Mouse (Mus musculus): ENCODE data around the gene 1700067K01Rik.

The 1700067K01Rik gene

DNA sequence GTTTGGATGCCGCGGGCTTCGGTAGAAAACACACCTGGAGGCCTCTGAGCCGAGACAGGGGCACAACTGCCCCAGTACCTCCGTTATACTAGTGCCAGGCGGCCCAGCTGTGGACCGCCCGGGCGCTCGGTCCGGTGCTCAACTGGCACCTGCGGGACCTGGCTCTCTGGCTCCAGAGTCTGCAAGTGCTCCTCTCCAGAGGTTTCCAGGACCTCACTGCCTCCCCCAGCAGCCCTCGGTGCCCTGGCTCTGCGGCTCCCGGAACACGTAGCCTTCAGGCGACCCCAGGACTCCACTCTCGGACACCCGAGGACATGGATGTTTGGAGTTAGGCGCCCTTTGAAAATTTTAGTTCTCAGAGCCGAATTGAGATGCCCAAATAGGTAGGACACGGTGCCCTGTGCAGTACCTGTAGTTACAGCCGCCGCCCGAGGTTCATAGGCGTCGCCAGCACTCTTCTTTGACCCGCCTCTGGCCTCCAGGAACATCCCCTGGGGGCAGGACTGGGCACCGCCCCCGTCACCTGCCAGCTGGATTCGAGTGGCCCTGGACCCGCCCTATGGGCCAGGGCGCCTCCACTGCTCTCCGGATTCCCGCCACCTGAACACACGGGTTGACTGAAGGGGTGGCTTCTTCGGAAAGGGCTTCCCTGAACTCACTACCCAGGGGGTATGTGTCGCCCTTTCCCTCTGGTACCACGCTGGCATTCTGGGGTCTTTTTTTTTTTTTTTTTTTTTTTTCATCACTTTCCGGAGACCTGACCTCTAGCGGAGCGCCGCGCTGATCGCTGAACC is 10.6 kb downstream of the 1700067K01Rik start, which contains the start of gene 2210011C24Rik:
2210011C24Rik (minus strand) TSS at position 467 of the 794 bp plus-strand sequence.
- peak; percentile 67 for DNase-seq (ENCODE audit: low read depth, low spot score)

DNA sequence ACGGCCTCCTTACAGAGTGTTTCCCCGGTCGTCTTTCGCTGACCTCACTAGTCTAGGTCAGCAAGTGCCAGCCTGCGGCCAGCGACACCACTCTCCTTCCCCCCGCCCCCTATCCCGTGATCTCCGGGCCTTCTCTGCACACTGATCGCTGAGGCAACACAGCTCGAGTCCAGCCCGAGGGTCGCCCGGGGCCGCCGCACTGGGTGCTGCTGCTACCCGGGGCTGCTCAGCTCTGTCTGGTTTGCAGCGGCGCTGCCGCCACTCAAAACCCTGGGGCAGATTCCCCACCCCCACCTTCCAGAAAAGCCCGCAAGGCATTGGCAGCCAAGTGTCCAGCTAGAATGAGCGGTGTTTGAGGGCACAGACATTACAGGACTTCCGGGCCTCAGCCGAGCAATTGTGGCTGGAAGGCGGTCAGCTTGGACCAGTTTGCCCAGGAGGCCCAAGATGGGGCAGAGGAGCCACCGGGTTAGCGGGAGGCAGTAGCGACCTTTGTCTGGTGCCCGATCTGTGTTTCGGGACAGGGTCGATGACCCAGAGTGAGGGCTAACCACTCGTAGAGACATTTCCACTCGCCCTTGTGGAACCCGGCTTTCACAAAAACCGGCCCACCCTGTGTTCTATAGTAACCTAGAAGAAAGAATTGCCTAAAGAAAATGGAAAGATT is 11.3 kb downstream of the 1700067K01Rik start:
- no peak for DNase-seq (ENCODE audit: low read depth, low spot score)

DNA sequence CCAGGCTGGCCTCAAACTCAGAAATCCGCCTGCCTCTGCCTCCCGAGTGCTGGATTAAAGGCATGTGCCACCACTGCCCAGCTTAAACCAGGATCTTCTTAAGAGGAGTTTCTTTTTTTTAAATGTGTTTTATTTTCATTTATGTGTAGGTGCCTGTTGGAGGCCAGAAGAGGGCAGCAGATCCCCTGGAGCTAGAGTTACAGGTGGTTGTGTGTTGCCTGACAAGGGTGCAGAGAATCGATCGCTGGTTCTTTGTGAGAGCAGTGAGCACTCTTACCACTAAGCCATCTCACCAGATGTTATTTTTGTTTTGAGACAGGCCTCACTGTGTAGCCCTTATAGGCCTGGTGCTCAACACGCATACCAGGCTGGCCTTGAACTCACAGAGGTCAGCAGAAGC is 14.5 kb downstream of the 1700067K01Rik start:
- DNase-seq (ENCODE audit: low read depth, low spot score) = no peak

- no peak for DNase-seq (ENCODE audit: low read depth, low spot score)
Measured at GRCm38 (mm10) chr8:84019738-84020137, 18.4 kb downstream of the 1700067K01Rik start.

DNA sequence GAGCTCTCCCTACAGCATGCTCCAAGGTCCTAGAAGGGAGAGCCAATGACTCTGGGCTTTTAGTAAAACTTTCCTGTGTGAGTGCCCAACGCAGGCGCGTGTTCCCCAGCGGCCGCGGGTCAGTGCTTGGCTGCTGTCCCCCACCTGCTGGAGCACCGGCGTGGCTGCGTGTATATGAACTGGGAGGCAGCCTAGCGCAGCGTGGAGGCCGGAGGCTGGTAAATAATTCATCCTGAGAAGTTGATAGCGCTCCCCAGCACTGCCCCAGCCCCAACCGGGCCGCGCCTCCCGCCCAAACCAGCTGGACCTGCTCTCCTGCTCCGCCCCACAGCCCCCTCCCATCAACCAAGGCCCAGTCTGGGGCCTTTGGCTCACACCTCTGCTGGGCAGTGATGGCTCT is 19.8 kb downstream of the 1700067K01Rik start, which contains the start of gene Palm3:
Palm3 (plus strand) TSS at position 376 of the 400 bp plus-strand sequence.
- DNase-seq (ENCODE audit: low read depth, low spot score) = no peak

DNA sequence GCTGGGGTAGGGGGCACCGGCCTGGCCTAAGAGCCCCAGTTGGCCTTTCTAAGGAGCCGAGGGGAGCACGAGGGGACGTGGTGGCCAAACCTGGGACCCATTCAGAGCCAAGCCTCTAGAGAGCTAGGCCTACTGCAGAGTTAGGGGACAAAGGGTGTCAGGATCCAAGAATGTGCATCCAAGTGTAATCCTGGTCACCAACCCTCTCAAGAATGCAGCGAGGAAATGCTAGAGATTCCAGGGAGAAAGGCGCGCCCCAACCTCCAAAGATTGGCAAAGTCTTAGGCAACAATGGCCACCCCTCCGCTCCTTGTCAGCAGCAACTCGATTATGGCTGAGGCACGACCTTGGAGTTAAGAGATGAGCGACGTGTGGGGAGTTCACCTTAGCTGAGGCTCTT is 20.3 kb downstream of the 1700067K01Rik start:
- no peak for DNase-seq (ENCODE audit: low read depth, low spot score)

DNA sequence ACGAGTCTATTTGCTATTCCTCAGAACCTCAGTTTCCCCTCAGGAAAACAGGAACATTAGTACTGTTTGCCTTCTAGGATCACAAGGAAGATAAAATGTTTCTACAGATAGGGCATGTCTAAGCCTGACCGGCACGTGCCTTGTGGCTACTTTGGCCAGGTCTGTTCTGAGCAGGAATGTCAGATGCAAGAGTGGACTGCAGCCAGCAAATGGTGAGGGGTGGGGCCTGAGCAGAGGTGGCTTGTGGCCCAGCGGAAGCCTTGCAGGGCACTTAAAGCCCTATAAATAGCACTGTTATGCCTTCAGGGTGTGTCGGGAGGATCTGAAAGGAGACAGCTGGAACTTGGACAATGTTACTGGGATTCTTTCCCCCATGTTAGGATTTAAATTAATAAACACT is 21.8 kb downstream of the 1700067K01Rik start:
- DNase-seq (ENCODE audit: low read depth, low spot score) = no peak

- no peak for DNase-seq (ENCODE audit: low read depth, low spot score)
Measured at GRCm38 (mm10) chr8:84023631-84024030, 22.3 kb downstream of the 1700067K01Rik start.

DNA sequence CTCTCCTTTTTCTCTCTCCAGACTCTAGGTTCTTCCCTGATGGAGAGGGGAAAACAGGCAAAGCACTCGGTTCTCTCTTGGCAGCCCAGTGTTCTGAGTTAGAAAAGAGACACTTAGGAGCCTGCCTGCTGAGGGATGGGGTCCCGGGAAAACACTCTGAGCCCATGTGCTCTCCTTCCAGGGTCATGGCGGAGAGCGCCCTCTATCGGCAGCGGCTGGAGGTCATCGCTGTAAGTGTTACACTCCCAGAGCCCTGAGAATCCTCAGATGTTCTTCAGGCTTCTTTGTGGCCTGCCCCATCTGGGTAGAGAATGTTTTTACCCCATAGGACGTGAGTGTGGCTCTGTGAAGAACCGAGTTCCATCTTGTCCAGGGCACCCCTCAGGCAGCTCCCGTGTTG is 22.9 kb downstream of the 1700067K01Rik start:
- DNase-seq (ENCODE audit: low read depth, low spot score) = peak; percentile 55

GRCm38 (mm10) chr8:84025863-84026262 is 24.6 kb downstream of the 1700067K01Rik start:
- DNase-seq (ENCODE audit: low read depth, low spot score) = peak; percentile 73

GRCm38 (mm10) chr8:84027449-84027848 is 26.1 kb downstream of the 1700067K01Rik start:
- peak; percentile 35 for DNase-seq (ENCODE audit: low read depth, low spot score)

- DNase-seq (ENCODE audit: low read depth, low spot score) = no peak
Measured at GRCm38 (mm10) chr8:84029272-84029671, 28.0 kb downstream of the 1700067K01Rik start.

GRCm38 (mm10) chr8:84032777-84033176 is 31.5 kb downstream of the 1700067K01Rik start:
- DNase-seq (ENCODE audit: low read depth, low spot score) = no peak

DNA sequence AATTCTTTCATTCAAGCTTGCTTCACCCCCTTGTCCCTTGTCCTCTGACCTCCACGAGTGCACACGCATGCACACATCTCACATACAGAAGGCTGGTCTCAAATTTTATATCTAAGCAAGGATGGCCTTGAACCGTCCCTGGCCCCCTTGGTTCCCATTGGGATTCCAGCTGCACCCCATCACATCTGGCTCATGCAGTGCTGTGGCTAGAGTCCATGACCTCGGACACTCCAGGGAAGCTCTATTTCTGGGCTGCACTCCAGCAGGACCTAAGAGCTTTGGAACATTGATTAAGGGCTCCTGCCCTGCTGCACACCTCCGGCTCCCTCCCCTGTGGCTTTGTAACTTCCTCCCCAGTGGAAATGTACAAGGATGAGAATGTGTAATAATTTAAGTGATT is 36.7 kb downstream of the 1700067K01Rik start:
- no peak for DNase-seq (ENCODE audit: low read depth, low spot score)

DNA sequence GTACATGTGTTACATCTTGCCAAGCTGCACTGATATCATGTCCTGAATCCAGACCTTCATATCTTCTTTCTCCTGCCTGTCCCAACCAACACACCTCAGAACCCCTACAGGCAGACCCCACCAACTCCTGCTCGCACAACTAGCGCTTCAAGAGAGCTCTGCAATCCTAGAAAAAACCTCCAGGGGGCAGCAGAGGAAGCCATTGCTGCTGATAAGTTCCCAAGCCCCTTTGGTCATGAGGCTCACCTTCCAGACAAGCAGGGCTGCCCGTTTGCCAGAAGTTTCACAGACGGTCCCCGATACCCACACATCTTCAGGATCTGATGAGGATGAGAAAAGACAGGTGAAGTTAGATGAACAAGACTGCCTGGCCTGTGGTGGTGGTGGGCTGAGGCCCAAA is 37.7 kb downstream of the 1700067K01Rik start:
- DNase-seq (ENCODE audit: low read depth, low spot score) = peak; percentile 81

GRCm38 (mm10) chr8:84042066-84042947 is 41.0 kb downstream of the 1700067K01Rik start, which contains the start of gene Il27ra:
Gene Il27ra, minus strand, starts transcription at chr8:84042589.
- peak; percentile 91 for DNase-seq (ENCODE audit: low read depth, low spot score)

GRCm38 (mm10) chr8:84042948-84043342 is 41.6 kb downstream of the 1700067K01Rik start:
- DNase-seq (ENCODE audit: low read depth, low spot score) = no peak

- DNase-seq (ENCODE audit: low read depth, low spot score) = no peak
Measured at GRCm38 (mm10) chr8:84044103-84044502, 42.8 kb downstream of the 1700067K01Rik start.

GRCm38 (mm10) chr8:84044900-84045299 is 43.6 kb downstream of the 1700067K01Rik start, which contains the start of gene Rln3:
Gene Rln3, minus strand, starts transcription at chr8:84045000.
- DNase-seq (ENCODE audit: low read depth, low spot score) = no peak

DNA sequence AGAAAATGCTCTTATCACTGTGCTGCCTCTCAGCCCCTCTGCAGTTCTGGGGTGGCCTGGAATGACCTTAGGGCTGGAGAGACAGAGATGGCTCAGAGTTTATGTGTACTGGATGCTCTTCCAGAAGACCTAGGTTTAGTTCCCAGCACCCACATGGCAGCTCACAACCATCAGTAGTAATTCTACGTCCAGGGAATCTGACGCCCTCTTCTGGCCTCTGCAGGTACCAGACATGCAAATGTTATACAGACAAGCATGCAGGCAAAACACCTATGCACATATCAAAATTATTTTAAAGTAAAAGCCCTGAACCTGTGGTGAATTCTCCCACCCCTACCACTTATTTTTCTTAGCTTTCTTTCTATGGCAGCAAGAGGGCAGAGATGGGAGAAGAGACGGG is 45.2 kb downstream of the 1700067K01Rik start:
- DNase-seq (ENCODE audit: low read depth, low spot score) = no peak

GRCm38 (mm10) chr8:84048171-84048570 is 46.9 kb downstream of the 1700067K01Rik start:
- DNase-seq (ENCODE audit: low read depth, low spot score) = no peak

DNA sequence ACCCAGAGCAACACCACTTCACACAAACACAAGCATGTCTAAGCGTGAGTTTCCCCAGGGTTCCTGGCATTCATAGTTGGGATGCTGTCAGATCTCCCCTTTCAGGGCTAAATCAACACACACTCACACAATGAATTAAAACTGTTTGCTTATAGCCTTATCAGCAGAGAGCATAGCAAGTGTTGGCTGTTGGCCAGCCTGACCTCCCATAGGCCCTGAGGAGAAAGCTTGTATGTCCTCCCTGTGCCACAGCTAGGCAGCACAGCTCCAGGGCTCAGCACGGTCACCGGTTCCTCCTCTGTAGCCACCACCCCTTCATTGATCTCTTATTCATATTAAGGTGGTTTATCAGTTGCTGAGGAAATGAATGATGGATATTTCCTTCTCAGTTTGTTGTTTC is 51.4 kb downstream of the 1700067K01Rik start:
- DNase-seq (ENCODE audit: low read depth, low spot score) = no peak

All from CD4-positive helper T cell, adult 2 months (primary cell).